ENCODE assay signal across 8 mouse cellular contexts in genomic region chr2:19415063-19415521, GRCm38 (mm10). TPM values are rescaled to one million over a fixed set of nuclear protein-coding genes. Genes with fewer than 3 reads are reported as not detected.
DNase-seq lines count a peak whose midpoint lies in the region; ATAC-seq and TF ChIP-seq lines count a peak whose summit lies in the region.
"Had no signal": no experiment of that assay in that cellular context is flagged by ENCODE, and none has a peak within 500 bp of the region (broad histone marks: within the 10 kb centered on the region; RNA-seq: fewer than 3 reads in every experiment).

No protein-coding gene starts in this region.

- no peaks in the 10 kb centered on the region for H3K79me2 ChIP-seq in MEL (ENCODE audit: control insufficient read depth, insufficient read depth, low read length, poor library complexity)

- H3K9ac ChIP-seq in MEL (ENCODE audit: control insufficient read depth, low read depth, low read length, poor library complexity, severe bottlenecking): no peak overlapping the region
- no peak overlapping the region for H3K9ac ChIP-seq in liver, embryonic 14.5 days (replicated peaks)

- peak overlapping the region; percentile 41 to 61 for H3K4me3 ChIP-seq in MEL (ENCODE audit: control insufficient read depth in 1 of 2, insufficient read depth in 1 of 2, low read depth in 2 of 2, low read length in 2 of 2)
- peak overlapping the region; percentile 19; the same call in 1 of the 2 replicates for H3K4me3 ChIP-seq in cortical plate, adult 2 months (ENCODE audit: insufficient read depth, low read length)
- H3K4me3 ChIP-seq in kidney, adult 2 months (ENCODE audit: insufficient read depth, low read depth, low read length): no peak overlapping the region
- no peak overlapping the region for H3K4me3 ChIP-seq in liver, embryonic 14.5 days (ENCODE audit: insufficient read depth in 1 of 2, low read depth in 2 of 2, low read length in 2 of 2)

- H3K9me3 ChIP-seq in MEL (replicated peaks; ENCODE audit: insufficient read depth, low read length): no peaks in the 10 kb centered on the region
- H3K9me3 ChIP-seq in liver, embryonic 14.5 days (ENCODE audit: control insufficient read depth, low read length): no peaks in the 10 kb centered on the region

- TF ChIP-seq EP300 in MEL (IDR thresholded peaks at IDR 0.05; ENCODE audit: low read depth in 1 of 2, low read length in 2 of 2): no peak
- no peak for TF ChIP-seq EP300 in liver, embryonic 14.5 days (IDR thresholded peaks at IDR 0.05; ENCODE audit: low read depth)

- H3K36me3 ChIP-seq in MEL (ENCODE audit: control insufficient read depth in 1 of 2, insufficient read depth in 2 of 2, low read length in 2 of 2): no peaks in the 10 kb centered on the region; a peak in 1 of 4 replicates
- H3K36me3 ChIP-seq in kidney, adult 2 months (ENCODE audit: control insufficient read depth, insufficient read depth, low read length): no peaks in the 10 kb centered on the region
- H3K36me3 ChIP-seq in liver, embryonic 14.5 days (replicated peaks; ENCODE audit: control insufficient read depth, insufficient read depth, low read depth): no peaks in the 10 kb centered on the region

- H3K27ac ChIP-seq in MEL (ENCODE audit: control insufficient read depth, low read depth, low read length): no peak overlapping the region
- no peak overlapping the region for H3K27ac ChIP-seq in cortical plate, adult 2 months (ENCODE audit: insufficient read depth, low read length)
- no peak overlapping the region for H3K27ac ChIP-seq in kidney, adult 2 months (ENCODE audit: insufficient read depth, low read depth, low read length)
- no peak overlapping the region for H3K27ac ChIP-seq in liver, embryonic 14.5 days
- H3K27ac ChIP-seq: macrophage had no signal

- H3K4me2 ChIP-seq in liver, embryonic 14.5 days (ENCODE audit: low read depth): peak overlapping the region; percentile 53

- TF ChIP-seq POLR2A in MEL (IDR thresholded peaks at IDR 0.05; ENCODE audit: control insufficient read depth in 1 of 2, insufficient read depth in 1 of 2, low read depth in 1 of 2, low read length in 2 of 2, poor library complexity in 1 of 2): no peak
- no peak for TF ChIP-seq POLR2A in cortical plate, adult 2 months (IDR thresholded peaks at IDR 0.05; ENCODE audit: extremely low read depth, insufficient read depth, low read length)
- TF ChIP-seq POLR2A in kidney, adult 2 months (IDR thresholded peaks at IDR 0.05; ENCODE audit: low read depth, low read length): no peak

- 2% methylated on average over 6 of the region's 6 CpGs for WGBS in kidney, adult 2 months
- 0% methylated on average over 6 of the region's 6 CpGs for WGBS in liver, embryonic 14.5 days (ENCODE audit: insufficient replicate concordance)

- TF ChIP-seq RAD21 in MEL (IDR thresholded peaks at IDR 0.05; ENCODE audit: low read depth, low read length): peak; percentile 94

- peak; percentile 27 to 88 (median 78); a peak in 5 of 6 replicates for TF ChIP-seq CTCF in MEL (IDR thresholded peaks at IDR 0.05 in 2 of 3, conservative IDR thresholded peaks at IDR 0.05 in 1 of 3; ENCODE audit: control insufficient read depth in 1 of 3, insufficient read depth in 1 of 3, low read depth in 2 of 3, low read length in 3 of 3, poor library complexity in 1 of 3, severe bottlenecking in 1 of 3)
- TF ChIP-seq CTCF in cortical plate, adult 2 months (IDR thresholded peaks at IDR 0.05; ENCODE audit: extremely low read depth, insufficient read depth, low read length): peak; percentile 29; the same call in 1 of the 2 replicates
- TF ChIP-seq CTCF in kidney, adult 2 months (conservative IDR thresholded peaks at IDR 0.05; ENCODE audit: insufficient read depth, insufficient read length, low read depth, low read length): peak; percentile 34; the same call in 1 of the 2 replicates
- peak; percentile 68 for TF ChIP-seq CTCF in liver, embryonic 14.5 days (IDR thresholded peaks at IDR 0.05; ENCODE audit: low read depth)

- no peak for ATAC-seq in liver, embryonic 14.5 days (ENCODE audit: insufficient read depth)

- peak; percentile 81 for DNase-seq in CD4-positive, CD25-positive, alpha-beta regulatory T cell, adult 2 months (ENCODE audit: low read depth, low spot score)
- DNase-seq in MEL (ENCODE audit: low read depth, low spot score): peak; percentile 90
- DNase-seq in heart, adult 8-10 months (ENCODE audit: low spot score): peak; percentile 85
- peak; percentile 81 for DNase-seq in kidney, adult 2 months
- peak; percentile 48 to 55 (median 48) for DNase-seq in liver, embryonic 14.5 days (ENCODE audit: low read depth in 3 of 3, low spot score in 3 of 3)
- peak; percentile 41 for DNase-seq in neural tube, embryonic 10.5 days (ENCODE audit: extremely low spot score, low spot score)

- no peaks in the 10 kb centered on the region for H3K27me3 ChIP-seq in MEL (ENCODE audit: control insufficient read depth in 1 of 2, insufficient read depth in 2 of 2, low read length in 2 of 2)
- no peaks in the 10 kb centered on the region for H3K27me3 ChIP-seq in kidney, adult 2 months (replicated peaks; ENCODE audit: control insufficient read depth, insufficient read depth, low read length)
- no peaks in the 10 kb centered on the region for H3K27me3 ChIP-seq in liver, embryonic 14.5 days (ENCODE audit: control insufficient read depth, insufficient read depth, low read length)

- H3K4me1 ChIP-seq in MEL (ENCODE audit: control insufficient read depth in 1 of 2, insufficient read depth in 2 of 2, low read length in 2 of 2): 0 out of 4 replicates have a peak, but pooled peaks cover 0 to 4% of the 10 kb centered on the region in 2 experiments
- H3K4me1 ChIP-seq in cortical plate, adult 2 months (ENCODE audit: control insufficient read depth, insufficient read depth, low read length): no peaks in the 10 kb centered on the region; the same call in 1 of the 2 replicates
- H3K4me1 ChIP-seq in kidney, adult 2 months (ENCODE audit: control insufficient read depth, insufficient read depth, low read length): no peaks in the 10 kb centered on the region; the same call in 1 of the 2 replicates
- H3K4me1 ChIP-seq in liver, embryonic 14.5 days (replicated peaks; ENCODE audit: control insufficient read depth in 2 of 2, insufficient read depth in 2 of 2, low read length in 1 of 2): no peaks in the 10 kb centered on the region

TF ChIP-seq in MEL, 35 proteins besides CTCF, POLR2A, EP300 and RAD21:
- TF ChIP-seq E2F4 (IDR thresholded peaks at IDR 0.05; ENCODE audit: borderline replicate concordance, low read depth, low read length) (no peak), SMC3 (IDR thresholded peaks at IDR 0.05; ENCODE audit: low read depth, low read length) (peak; percentile 78), ZC3H11A (IDR thresholded peaks at IDR 0.05; ENCODE audit: low read depth, low read length) (peak; percentile 72), GATA1 (IDR thresholded peaks at IDR 0.05; ENCODE audit: low read depth, low read length) (no peak)

RNA-seq across cellular contexts. Expression of gene Ptf1a, which starts 30.4 kb away (rescaled TPM):
- not detected in 2 replicates for total RNA-seq in MEL (2012; rRNA removed)
- polyA plus RNA-seq in MEL (2012; ENCODE audit: insufficient read depth in 1 of 2, insufficient read length in 2 of 2, low read depth in 1 of 2, low replicate concordance in 2 of 2, missing spikeins in 1 of 2): not detected
- polyA plus RNA-seq in cortical plate, adult 2 months (2012; rRNA removed): not detected in 2 replicates
- not detected for total RNA-seq in heart, adult 8-10 months (2022)
- polyA plus RNA-seq in kidney, adult 2 months (2012; rRNA removed): not detected in 2 replicates
- polyA plus RNA-seq in liver, embryonic 14.5 days (2012; rRNA removed): 0.06 TPM in 1 of 2 replicates, not detected in the other
- not detected in 2 replicates for polyA plus RNA-seq in liver, embryonic 14.5 days (2014; fragmentation: Nextera tagmentation; extraction: Ambion mirVana)
- polyA plus RNA-seq: macrophage had no signal

RNA-seq across cellular contexts. Expression of gene Msrb2, which starts 43.9 kb away (rescaled TPM):
- total RNA-seq in MEL (2012; rRNA removed): 14.8 and 14.9 TPM in 2 replicates
- 10 to 100 TPM in 1 of 2 experiments, not detected in 1; 18.2 TPM for polyA plus RNA-seq in MEL (2012; ENCODE audit: insufficient read depth in 1 of 2, insufficient read length in 2 of 2, low read depth in 1 of 2, low replicate concordance in 2 of 2, missing spikeins in 1 of 2)
- 42.7 and 46.8 TPM in 2 replicates for polyA plus RNA-seq in cortical plate, adult 2 months (2012; rRNA removed)
- total RNA-seq in heart, adult 8-10 months (2022): 10 to 100 TPM; 63.9 to 73.6 (median 69.8) TPM
- polyA plus RNA-seq in kidney, adult 2 months (2012; rRNA removed): 45.1 and 48.6 TPM in 2 replicates
- 5.5 and 6.5 TPM in 2 replicates for polyA plus RNA-seq in liver, embryonic 14.5 days (2012; rRNA removed)
- polyA plus RNA-seq in liver, embryonic 14.5 days (2014; fragmentation: Nextera tagmentation; extraction: Ambion mirVana): 8.4 and 9.9 TPM in 2 replicates

Comparison
In these comparisons a context has a peak if more than half of its experiments do, and no peak if none do; other contexts are left out.
1. H3K4me3 ChIP-seq: peak in MEL (2 of 2) and cortical plate, adult 2 months (single experiment); none in kidney, adult 2 months (single experiment) and liver, embryonic 14.5 days (0 of 2).
2. Peak in every context shown above with its lines, with median percentiles within 50 percentile points of each other: DNase-seq and CTCF ChIP-seq.